Mouse (Mus musculus): ENCODE measurements around the gene Ly6g6f.

The Ly6g6f gene

DNA sequence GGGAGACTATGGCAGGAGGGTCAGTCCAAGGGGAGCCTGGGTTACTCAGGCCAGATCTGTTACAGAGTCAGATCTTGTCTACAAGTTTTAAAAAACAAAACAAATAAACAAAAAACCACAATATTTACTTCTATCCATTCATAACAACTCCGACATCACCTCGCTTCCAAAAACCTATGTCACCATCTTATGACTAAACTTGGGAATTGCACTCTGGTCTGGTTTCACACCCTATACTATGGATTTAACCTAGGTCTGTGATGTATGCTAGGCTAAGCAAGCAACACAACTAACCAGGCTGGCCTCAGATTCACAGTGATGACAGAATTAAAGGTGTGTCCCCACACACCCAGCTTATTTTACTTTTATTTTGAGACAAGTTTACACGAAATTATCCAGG, 21.1 kb upstream of the Ly6g6f start:
- no peak for DNase-seq (ENCODE audit: low read depth, low spot score)

DNA sequence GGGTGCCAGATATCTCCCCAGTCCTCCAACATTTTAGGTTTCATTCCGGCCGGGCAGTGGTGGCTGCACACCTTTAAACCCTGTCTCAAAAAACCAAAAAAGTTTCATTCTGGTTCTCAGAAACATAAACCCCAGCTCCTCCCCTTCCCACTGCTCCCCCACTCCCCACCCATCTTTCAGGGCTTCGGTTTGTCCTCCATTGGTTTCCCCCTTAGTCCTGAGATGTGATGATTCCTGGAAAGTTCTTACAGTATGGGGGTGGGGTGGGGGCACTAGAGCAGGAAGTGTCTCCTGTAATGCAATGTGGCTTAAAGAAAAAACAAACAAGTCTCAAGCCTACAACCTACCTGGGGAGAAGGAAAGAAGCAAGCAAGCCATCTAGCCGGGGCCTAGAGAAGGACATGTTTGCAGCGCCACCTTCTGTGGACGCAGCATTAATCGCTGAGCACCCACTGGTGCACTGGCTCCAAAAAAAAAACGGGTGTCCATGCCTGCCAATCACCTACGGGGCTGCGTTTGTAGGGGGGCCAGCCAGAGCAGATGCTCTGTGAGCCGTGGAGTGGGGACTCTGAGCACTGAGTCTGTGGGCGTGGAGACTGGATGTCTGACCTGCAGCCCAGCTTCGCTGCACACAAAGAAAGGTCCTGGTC, 20.5 kb upstream of the Ly6g6f start:
- no peak for DNase-seq (ENCODE audit: low read depth, low spot score)

DNA sequence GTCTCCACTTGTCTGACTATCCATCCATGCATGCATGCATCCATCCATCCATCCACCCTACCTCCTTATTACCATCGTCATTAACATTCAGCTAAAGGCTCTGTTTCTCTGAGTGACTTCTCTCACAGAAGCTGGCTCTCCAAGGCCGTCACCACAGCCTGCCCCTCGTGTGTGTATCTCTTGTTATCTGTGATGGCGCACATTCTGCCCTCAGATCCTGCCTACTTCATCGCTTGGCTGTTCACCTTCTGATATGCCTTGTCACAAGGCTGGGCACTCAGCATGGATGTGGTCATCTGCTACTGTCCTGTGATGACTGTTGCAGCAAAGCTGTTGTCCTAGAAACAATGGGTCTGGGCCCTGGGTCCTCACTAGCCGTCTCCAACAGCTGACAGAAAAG, 19.3 kb upstream of the Ly6g6f start:
- DNase-seq (ENCODE audit: low read depth, low spot score) = no peak

DNA sequence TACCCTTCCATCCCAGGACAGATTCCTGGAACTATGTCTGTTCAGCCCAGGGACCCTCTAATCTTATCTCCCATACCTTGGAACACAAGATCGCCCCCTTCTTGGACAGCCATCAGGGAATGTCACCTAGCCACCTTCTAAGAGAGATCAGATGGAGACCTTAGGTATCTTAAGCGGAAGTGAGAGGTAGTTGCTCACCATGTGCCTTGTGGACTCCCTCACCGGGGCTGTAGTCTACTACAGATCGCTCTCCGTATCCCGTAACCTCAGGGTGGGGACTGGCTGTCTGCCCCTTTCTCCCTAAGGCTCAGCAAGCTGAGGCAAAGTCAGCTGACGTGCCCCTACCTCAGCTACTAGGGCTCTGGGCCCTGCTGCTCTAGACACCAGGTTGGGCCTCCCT, 18.7 kb upstream of the Ly6g6f start:
- no peak for DNase-seq (ENCODE audit: low read depth, low spot score)

DNA sequence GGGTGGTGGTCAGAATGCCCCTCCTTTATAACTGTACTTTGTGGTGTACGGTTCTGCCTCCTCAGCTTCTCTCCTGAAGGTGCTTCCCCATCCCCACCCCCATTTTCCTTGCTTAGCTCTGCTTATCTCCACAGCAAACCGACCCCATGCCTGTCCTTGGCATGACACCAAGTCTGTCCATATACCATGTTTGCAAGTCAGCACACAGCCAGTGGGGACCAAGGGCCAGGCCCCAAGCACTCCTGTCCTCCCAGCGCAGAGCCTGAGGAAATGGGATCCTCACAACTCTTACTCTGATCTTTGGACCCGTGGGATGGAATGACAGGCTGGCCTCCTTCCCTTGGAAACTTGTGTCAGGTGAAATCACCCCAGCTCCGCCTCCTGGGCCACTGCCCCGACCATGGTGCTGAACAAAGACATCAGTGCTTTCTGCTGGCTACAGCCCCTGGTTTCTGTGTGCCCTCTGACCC, 17.8 kb upstream of the Ly6g6f start:
- no peak for DNase-seq (ENCODE audit: low read depth, low spot score)

DNA sequence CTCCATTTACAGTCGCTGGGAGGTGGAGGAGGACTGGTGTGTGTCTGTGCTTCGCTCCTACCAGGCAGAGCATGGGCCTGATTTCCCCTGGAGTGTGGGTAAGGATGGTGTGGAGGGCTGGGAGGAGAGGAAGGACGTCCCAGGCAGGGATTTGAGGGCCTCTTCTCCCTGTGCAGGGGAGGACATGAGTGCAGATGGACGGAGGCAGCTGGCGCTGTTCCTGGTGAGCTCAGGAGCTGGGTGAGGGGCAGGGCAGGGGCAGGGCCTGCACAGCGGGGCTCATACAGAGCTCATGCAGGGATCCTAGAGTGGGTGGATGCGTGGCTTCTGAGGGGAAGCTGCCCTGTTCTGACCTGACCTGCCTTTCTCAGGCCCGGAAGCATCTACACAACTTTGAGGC, 16.9 kb upstream of the Ly6g6f start:
- no peak for DNase-seq (ENCODE audit: low read depth, low spot score)

DNA sequence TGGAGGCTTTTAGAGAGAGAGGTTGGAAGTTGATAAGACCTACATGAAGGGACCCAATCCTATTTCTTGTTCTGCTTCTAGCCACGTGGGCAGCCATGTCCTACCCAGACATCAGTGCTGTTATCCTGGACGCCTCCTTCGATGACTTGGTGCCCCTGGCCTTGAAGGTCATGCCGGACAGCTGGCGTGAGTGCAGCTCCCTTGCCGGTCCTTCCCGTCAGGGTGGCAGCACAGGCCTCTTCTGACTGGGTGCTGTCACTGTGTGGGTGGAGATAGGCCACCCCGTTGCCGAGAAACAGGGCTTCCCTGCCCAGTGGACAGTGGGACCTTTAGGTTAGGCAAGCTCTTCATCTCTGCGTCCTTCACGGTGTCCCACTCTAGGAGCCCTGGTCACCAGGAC, 15.8 kb upstream of the Ly6g6f start:
- no peak for DNase-seq (ENCODE audit: low read depth, low spot score)

DNA sequence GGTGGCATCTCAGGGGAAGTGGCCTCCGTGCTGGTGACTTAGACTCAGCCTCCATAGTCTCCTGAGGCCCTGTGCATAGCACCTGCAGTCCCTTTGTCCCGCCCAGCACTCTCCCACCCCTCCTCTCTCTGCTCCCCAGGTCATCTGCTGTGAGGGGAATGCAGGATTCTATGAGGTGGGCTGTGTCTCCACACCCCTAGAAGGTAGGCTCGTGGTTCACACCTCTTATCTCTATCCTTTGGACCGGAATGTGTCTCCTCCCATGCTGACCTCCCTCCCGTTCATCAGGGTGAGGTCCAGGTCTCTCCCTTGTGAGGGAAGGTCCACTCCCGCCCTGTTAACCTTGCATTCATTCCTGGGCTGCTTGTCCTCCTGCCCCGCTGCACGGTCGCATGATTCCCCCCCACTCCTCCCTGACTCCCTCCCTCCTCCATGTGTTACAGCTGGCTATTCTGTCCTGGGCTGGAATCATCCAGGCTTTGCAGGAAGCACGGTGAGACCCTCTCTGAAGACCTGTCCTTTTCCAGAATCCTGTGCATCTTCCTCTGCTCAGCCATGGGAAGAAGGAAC, 14.9 kb upstream of the Ly6g6f start:
- DNase-seq (ENCODE audit: low read depth, low spot score) = no peak

DNA sequence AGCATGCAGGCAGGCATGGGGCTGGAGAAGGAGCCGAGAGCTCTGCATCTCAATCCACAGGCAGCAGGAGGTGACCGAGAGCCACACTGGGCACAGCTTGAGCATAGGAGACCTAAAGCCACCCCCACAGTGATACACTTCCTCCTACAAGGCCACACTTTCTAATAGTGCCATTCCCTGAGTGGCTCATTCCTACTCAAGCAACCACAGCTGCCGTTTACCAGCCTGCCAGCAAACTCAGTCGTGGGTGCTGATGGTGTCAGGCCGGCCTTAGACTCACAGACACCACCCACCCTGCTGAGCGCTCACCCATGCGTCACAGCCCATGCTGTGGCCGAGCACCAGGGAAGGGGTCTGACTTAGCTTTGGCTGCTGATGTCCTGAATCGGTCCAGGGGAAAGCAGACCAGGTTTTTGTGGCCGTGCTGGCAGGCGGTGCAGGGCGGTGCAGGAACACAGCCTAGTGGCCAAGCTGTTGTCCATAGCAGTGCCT, 11.8 kb upstream of the Ly6g6f start:
- no peak for DNase-seq (ENCODE audit: low read depth, low spot score)

DNA sequence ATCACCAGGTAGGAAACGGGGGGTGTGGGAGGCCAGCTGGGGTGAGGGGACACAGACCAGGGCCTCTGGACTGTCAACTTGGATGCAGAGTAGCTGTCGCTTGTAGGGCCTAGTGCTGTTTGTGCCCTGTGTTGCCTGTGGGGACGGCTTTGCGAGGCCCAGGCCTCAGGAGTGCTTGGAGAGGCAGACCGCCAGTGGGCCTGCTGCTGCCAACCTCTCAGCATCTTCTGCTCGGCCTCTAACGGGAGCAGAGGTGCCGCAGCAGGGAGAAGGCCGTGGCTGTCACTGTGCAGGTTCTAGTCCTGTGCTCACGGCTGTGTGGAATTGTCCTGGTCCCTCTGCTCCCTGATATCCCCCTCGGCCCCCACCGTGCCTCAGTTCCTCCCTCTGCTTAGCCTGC, 11.2 kb upstream of the Ly6g6f start:
- no peak for DNase-seq (ENCODE audit: low read depth, low spot score)

DNA sequence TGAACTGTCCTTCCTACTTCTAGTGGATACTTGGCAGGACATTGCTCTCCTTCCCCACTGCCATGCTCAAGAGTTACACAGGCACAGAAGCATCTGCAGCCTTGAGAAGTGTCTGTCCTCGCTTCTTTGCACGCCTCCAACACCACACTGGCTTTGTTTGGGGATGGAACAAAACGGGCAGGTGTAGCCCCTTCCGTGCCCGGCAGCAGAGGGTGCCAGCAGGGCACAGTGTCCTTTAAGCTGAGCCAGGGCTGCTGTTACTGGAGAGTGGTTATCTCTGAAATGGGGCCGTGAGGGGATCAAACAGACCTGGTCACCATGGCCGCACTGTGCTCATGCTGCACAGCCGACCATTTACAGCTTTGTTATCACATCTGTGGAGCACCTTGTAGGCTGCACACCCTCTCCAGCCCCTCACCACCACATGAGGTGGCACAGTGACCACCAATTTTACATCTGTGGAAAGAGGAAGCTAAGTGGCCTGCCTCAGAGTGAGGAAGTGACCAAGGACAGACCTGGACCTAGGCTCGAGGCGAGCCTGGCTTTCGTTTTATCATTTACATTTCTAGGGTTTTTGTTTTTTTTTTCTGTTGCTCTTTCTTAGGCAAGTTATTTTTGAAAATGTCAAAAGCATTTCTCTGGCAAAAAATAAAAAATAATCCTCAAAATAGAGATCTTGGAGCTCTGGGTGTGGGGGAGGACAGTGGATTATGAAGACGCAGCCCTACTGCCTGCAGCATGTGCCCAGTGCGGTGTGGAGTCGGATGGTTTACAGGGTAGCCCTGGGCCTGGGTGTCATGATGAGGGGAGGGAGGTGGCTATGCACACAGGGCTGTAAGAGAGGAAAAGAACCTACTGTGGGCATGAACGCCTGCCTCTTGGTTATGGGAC, 9.3 kb upstream of the Ly6g6f start:
- DNase-seq (ENCODE audit: low read depth, low spot score) = no peak

DNA sequence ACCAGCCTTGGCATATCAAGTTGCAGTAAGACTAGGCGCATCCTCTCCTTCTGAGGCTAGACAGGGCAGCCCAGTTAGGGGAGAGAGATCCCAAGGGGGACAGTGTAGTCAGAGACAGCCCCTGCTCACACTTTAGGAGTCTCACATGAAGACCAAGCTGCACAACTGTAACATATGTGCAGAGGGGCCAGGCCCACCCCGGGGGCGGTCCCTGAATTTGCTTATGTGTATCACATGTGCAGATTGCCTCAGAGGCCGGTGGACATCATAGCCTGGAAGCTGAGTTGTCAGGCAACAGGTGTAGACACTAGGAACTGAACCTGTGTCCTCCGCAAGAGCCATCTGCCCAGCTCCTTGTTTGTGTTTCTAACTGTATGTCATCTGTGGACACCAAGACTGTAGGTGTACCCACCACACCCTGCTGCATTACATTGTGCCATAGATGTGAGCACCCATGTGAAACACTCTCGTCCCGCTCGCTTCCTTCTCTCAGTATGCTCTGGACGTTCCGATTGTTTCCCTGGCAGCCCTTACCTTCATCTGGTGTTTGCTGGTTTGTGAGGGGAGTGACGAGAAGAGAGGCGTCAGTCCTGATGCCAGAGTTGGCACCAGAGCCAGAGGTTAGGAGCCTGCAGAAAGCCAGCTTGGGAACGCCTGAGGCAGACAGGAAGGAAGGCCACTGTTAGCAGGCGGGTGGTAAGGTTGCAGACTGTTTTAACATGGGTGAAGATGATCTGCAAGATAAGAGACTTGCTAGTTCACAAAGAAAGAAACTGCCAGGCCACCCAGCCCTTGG, 7.2 kb upstream of the Ly6g6f start:
- DNase-seq (ENCODE audit: low read depth, low spot score) = no peak

DNA sequence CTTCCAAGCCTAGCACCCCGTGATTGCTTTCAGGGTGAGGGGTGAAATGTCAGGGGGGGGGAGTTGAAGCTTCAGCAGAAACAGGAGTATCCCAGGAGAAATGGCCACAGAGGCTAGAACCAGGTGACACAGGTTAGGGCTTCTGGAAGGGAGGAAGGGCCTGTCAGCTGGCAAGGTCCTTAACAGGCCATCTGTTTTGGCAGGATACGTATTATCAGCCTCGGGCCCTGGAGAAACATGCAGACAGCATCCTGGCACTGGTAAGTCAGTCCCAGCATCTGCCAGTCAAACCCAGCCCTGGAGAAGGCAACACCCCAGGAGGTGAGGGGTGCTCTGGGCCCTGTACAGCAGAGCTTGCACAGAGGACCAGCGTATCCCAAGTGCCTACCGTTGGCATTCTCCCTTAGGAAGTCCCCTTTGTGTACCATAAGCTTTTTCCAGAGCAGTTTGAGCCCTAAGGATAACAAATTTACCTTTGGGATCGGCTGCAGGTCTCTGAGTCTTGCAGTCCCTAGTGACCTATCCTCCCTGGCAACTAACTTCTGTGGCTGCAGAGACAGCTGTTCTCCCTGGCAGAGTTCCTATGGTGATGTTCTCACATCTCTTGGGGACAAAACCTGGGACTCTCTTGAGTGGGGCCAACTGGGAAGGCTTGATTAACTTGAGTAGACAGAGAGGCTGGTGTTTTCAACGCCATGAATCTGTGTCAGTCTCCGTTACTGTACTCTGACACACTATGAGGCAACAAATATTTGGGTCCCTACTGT, 4.9 kb upstream of the Ly6g6f start:
- DNase-seq (ENCODE audit: low read depth, low spot score) = no peak

DNA sequence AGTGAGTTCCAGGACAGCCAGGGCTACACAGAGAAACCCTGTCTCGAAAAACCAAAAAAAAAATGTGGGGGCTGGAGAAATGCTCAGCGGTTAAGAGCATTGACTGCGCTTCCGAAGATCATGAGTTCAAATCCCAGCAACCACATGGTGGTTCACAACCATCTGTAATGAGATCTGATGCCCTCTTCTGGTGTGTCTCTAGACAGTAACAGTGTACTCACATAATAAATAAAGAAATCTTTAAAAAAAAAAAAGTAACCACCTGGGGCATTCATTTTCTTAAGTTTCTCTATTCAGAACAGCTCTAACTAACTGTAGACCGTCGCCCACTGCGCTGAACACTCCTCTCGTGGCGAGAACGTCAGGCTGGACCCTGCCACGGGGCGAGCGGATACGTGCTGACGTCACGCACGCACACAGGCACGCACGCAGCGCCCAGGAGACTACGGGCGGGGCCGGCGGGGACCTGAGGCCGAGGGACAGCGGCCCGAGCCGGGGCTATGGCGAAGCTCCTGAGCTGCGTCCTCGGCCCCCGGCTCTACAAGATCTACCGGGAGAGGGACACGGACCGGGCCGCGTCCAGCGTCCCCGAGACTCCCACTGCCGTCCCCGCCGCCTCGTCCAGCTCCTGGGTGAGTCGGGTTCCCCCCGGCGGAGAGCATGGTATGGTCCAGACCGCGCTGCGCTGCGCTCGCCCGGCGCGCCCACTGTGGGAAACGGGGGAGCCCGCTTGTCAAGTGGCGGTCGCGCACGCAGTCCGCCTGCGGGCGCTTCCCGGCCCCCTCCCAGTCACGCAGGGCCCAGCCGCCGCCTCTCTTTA, 3.6 kb upstream of the Ly6g6f start, which contains the start of gene Abhd16a:
Gene Abhd16a (plus strand): TSS at position 439 of the 820 bp plus-strand sequence.
- DNase-seq (ENCODE audit: low read depth, low spot score) = peak; percentile 86

DNA sequence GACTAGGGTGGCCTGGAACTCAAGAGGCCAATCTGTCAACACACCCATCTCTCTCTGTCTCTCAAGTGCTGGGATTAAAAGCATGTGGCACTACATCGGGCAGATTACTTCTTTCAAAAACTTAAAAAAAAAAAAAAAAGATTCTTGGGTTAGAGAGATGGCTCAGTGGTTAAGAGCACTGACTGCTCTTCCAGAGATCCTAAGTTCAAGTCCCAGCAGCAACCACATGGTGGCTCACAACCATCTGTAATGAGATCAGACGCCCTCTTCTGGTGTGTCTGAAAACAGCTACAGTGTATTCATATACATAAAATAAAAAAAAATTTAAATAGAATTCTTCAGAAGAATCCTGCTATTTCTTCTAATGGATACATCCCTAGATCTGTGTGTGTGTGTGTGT, 2.7 kb upstream of the Ly6g6f start:
- DNase-seq (ENCODE audit: low read depth, low spot score) = no peak

DNA sequence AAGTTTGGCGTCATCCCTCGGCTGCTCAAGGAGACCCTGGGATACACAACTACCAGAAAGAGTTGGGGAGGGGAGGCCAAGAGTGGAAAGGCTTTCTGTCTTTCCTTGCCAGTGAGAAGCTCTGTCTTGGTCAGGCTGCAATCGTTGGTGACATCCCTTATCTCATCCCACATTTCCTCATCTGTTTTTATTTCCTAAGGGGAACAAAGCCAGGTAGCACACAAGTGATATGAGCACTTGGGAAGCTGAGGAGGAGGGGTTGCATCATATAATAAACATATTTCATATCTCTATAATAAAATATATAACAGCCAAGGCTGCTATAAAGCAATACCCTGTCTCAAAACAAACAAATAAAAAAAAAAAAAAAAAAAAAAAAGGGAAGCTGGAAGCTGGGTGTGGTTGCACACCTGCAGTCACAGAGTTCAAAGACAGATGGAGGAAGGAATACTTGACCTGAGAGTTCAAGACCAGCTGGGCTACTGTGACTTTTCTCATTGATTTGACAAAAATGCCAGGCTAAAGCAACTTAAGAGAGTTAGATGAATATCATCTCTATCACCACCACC, 1.4 kb downstream of the Ly6g6f start:
- no peak for DNase-seq (ENCODE audit: low read depth, low spot score)

DNA sequence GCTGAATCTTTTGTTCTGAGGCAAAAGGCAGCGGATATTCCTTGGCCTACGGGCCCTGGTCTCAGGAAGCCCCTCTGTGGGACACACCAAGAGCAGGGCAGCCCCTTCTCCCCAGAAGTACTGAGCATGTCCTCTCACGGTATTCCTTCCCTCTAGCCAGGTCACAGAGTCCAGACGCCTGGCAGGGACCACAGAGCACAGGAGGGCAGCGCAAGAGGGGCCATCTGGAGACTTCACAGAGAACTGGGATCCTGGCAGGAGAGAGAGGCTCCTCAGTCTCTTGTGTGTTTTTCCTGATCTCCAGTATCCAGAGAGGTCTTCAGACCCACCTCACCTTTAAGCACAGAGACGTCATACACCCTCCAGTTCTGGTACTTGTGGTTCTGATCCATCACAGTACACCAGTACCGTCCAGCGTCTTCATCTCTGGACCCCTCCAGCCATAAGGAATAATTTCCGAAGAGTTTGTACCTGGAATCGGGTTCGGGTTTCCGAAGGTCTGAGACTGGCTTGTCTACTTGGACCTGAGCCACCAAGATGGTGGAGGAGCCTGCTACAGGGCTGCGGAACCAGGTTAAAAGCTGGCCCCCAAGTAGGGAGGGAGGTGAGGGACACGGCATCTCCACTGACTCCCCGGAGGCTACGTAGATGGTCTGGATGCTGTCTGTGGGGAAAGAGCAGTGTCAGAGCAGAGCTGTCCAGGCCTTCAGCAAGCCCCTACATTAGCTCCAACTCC, 2.4 kb downstream of the Ly6g6f start:
- DNase-seq (ENCODE audit: low read depth, low spot score) = no peak

DNA sequence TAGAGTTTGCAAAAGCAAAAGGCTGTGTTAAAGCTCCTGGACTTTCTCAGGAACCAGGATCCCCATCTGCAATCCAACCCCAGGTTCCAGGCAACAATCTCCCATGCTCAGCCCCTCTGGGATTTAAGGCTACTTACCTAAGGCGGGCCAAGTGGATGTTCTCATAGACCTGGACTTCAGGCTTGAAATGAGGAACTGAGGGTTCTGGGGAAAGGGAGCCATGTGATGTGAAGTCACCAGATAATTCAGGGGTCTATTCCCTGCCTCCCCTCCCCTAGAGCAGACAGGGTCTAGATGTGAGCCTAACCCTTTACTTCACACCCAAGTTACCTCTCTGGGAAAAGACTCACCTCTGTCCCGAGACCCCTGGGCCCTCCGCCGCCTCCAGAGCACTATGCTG, 4.7 kb downstream of the Ly6g6f start:
- no peak for DNase-seq (ENCODE audit: low read depth, low spot score)

DNA sequence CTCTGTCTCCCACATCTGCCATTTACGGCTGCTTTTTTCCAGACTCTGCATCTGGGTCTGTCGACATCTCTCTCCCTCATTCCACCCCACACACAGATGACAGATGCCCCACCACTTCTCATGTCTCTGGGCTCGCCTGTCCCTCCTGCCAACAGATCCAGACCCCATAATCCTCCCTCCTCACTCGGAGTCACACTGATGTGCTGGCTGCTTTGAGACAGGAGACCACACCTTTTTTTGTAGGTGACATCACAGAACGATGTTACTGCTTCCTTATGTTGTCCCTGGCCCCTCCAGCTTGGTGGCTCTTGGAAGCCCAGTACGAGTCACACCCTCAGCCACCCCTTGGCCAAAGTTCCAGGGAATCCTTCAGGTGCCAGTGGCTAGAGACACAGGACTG, 5.2 kb downstream of the Ly6g6f start:
- no peak for DNase-seq (ENCODE audit: low read depth, low spot score)

Measured in retina, adult 2 months (tissue).